Mouse (Mus musculus) adipocyte (in vitro differentiated cells): Measurements from ENCODE around the gene Ank3.

Source experiments
- DNase-seq: peaks from one replicate; pipeline ENCODE4 v3.0.0-alpha.2; 2016; ENCODE audit warnings: low spot score

Ank3 gene

GRCm38 (mm10) chr10:69845749-69846148 lies 447.2 kb downstream of the Ank3 start:
- DNase-seq = peak; percentile 82

- no peak for DNase-seq
Observed at GRCm38 (mm10) chr10:69852366-69853091, 454.0 kb downstream of the Ank3 start.

- DNase-seq = no peak
Observed at GRCm38 (mm10) chr10:69854587-69855185, 456.1 kb downstream of the Ank3 start.

- no peak for DNase-seq
Observed at GRCm38 (mm10) chr10:69858011-69858410, 459.4 kb downstream of the Ank3 start.

GRCm38 (mm10) chr10:69858897-69859605 lies 460.5 kb downstream of the Ank3 start:
- DNase-seq = peak; percentile 4

GRCm38 (mm10) chr10:69859848-69860479 lies 461.4 kb downstream of the Ank3 start:
- DNase-seq = no peak

- DNase-seq = no peak
Observed at GRCm38 (mm10) chr10:69862829-69863228, 464.3 kb downstream of the Ank3 start.

- peak; percentile 89 for DNase-seq
Observed at GRCm38 (mm10) chr10:69870348-69870747, 471.8 kb downstream of the Ank3 start.

GRCm38 (mm10) chr10:69870947-69871346 lies 472.4 kb downstream of the Ank3 start:
- no peak for DNase-seq

- peak; percentile 88 for DNase-seq
Observed at GRCm38 (mm10) chr10:69872182-69872741, 473.7 kb downstream of the Ank3 start.

GRCm38 (mm10) chr10:69872892-69873291 lies 474.3 kb downstream of the Ank3 start:
- DNase-seq = peak; percentile 32

- no peak for DNase-seq
Observed at GRCm38 (mm10) chr10:69874806-69875205, 476.2 kb downstream of the Ank3 start.

GRCm38 (mm10) chr10:69883935-69884680 lies 485.5 kb downstream of the Ank3 start:
- DNase-seq = no peak

GRCm38 (mm10) chr10:69888399-69888798 lies 489.8 kb downstream of the Ank3 start:
- peak; percentile 80 for DNase-seq

GRCm38 (mm10) chr10:69889779-69890178 lies 491.2 kb downstream of the Ank3 start:
- DNase-seq = peak; percentile 36

- DNase-seq = peak; percentile 74
Observed at GRCm38 (mm10) chr10:69890389-69890985, 491.9 kb downstream of the Ank3 start.

GRCm38 (mm10) chr10:69892162-69892561 lies 493.6 kb downstream of the Ank3 start:
- no peak for DNase-seq

- DNase-seq = no peak
Observed at GRCm38 (mm10) chr10:69895606-69896005, 497.0 kb downstream of the Ank3 start.

GRCm38 (mm10) chr10:69897927-69898326 lies 499.4 kb downstream of the Ank3 start:
- no peak for DNase-seq

- DNase-seq = no peak
Observed at GRCm38 (mm10) chr10:69898821-69899220, 500.2 kb downstream of the Ank3 start.

GRCm38 (mm10) chr10:69899788-69900187 lies 501.2 kb downstream of the Ank3 start:
- DNase-seq = no peak
